Mouse (Mus musculus): ENCODE data around the gene Zfp36.
"Not testable (repeated sequence)": the region's sequence is repeated elsewhere in the genome, so short reads cannot be mapped to it uniquely, and the experiment has no call there.

Zfp36 gene

GRCm38 (mm10) chr7:28380237-28381016 lies at the start of gene Zfp36:
Zfp36 (minus strand) TSS chr7:28380253.
- DNase-seq (ENCODE audit: low read depth, low spot score) = no peak

- no peak for DNase-seq (ENCODE audit: low read depth, low spot score)
Measured at GRCm38 (mm10) chr7:28427738-28428137, 47.7 kb upstream of the Zfp36 start.

- no peak for DNase-seq (ENCODE audit: low read depth, low spot score)
Measured at GRCm38 (mm10) chr7:28423018-28423417, 43.0 kb upstream of the Zfp36 start.

GRCm38 (mm10) chr7:28419416-28419815 lies 39.4 kb upstream of the Zfp36 start:
- no peak for DNase-seq (ENCODE audit: low read depth, low spot score)

GRCm38 (mm10) chr7:28418096-28418670 lies 38.1 kb upstream of the Zfp36 start:
- DNase-seq (ENCODE audit: low read depth, low spot score) = no peak

GRCm38 (mm10) chr7:28417368-28417767 lies 37.3 kb upstream of the Zfp36 start:
- no peak for DNase-seq (ENCODE audit: low read depth, low spot score)

GRCm38 (mm10) chr7:28412826-28413225 lies 32.8 kb upstream of the Zfp36 start:
- DNase-seq (ENCODE audit: low read depth, low spot score) = no peak

- DNase-seq (ENCODE audit: low read depth, low spot score) = no peak
Measured at GRCm38 (mm10) chr7:28410841-28411475, 30.9 kb upstream of the Zfp36 start.

GRCm38 (mm10) chr7:28401942-28402341 lies 21.9 kb upstream of the Zfp36 start:
- no peak for DNase-seq (ENCODE audit: low read depth, low spot score)

GRCm38 (mm10) chr7:28401030-28401429 lies 21.0 kb upstream of the Zfp36 start:
- no peak for DNase-seq (ENCODE audit: low read depth, low spot score)

- DNase-seq (ENCODE audit: low read depth, low spot score) = no peak
Measured at GRCm38 (mm10) chr7:28398696-28399340, 18.8 kb upstream of the Zfp36 start.

GRCm38 (mm10) chr7:28398000-28398399 lies 17.9 kb upstream of the Zfp36 start:
- DNase-seq (ENCODE audit: low read depth, low spot score) = no peak

GRCm38 (mm10) chr7:28395425-28395824 lies 15.4 kb upstream of the Zfp36 start:
- no peak for DNase-seq (ENCODE audit: low read depth, low spot score)

- no peak for DNase-seq (ENCODE audit: low read depth, low spot score)
Measured at GRCm38 (mm10) chr7:28393272-28393951, 13.4 kb upstream of the Zfp36 start.

GRCm38 (mm10) chr7:28392429-28393271 lies 12.6 kb upstream of the Zfp36 start, which contains the start of the genes Med29 and Paf1:
Med29 (minus strand) TSS chr7:28392708.
Paf1 (plus strand) TSS chr7:28392951.
- peak; percentile 99 for DNase-seq (ENCODE audit: low read depth, low spot score)

GRCm38 (mm10) chr7:28390331-28390730 lies 10.3 kb upstream of the Zfp36 start:
- no peak for DNase-seq (ENCODE audit: low read depth, low spot score)

- DNase-seq (ENCODE audit: low read depth, low spot score) = not testable (repeated sequence)
Measured at GRCm38 (mm10) chr7:28387384-28387783, 7.3 kb upstream of the Zfp36 start.

GRCm38 (mm10) chr7:28386877-28387276 lies 6.8 kb upstream of the Zfp36 start:
- not testable (repeated sequence) for DNase-seq (ENCODE audit: low read depth, low spot score)

GRCm38 (mm10) chr7:28386462-28386861 lies 6.4 kb upstream of the Zfp36 start:
- no peak for DNase-seq (ENCODE audit: low read depth, low spot score)

GRCm38 (mm10) chr7:28386007-28386406 lies 6.0 kb upstream of the Zfp36 start:
- DNase-seq (ENCODE audit: low read depth, low spot score) = no peak

- DNase-seq (ENCODE audit: low read depth, low spot score) = no peak
Measured at GRCm38 (mm10) chr7:28385196-28385595, 5.1 kb upstream of the Zfp36 start.

All from brain, embryonic 18.5 days (tissue).